Mouse (Mus musculus) left cerebral cortex, adult 8-10 months (tissue): ENCODE data around the gene Gng12. TPM values are rescaled to one million over a fixed set of nuclear protein-coding genes. Genes with fewer than 3 reads are reported as not detected.
"Not testable (repeated sequence)": the region's sequence is repeated elsewhere in the genome, so short reads cannot be mapped to it uniquely, and the experiment has no call there.

Source experiments
- DNase-seq, 2 experiments: peaks; one replicate each; pipeline ENCODE4 v3.0.0; 2022; ENCODE audit warnings: low spot score in 2 of 2
- total RNA-seq, 4 experiments: library from RNA; stranded (reverse); gene quantifications; 2 replicates each; pipeline ENCODE4 v1.2.4; 2022

The Gng12 gene
- total RNA-seq = 10 to 100 TPM; 57.5 to 66.2 (median 59.2) TPM

GRCm38 (mm10) chr6:66896119-66896920 lies at the start of gene Gng12:
Gng12 (plus strand) TSS chr6:66896397.
- peak; percentile 54 to 62 for DNase-seq

DNA sequence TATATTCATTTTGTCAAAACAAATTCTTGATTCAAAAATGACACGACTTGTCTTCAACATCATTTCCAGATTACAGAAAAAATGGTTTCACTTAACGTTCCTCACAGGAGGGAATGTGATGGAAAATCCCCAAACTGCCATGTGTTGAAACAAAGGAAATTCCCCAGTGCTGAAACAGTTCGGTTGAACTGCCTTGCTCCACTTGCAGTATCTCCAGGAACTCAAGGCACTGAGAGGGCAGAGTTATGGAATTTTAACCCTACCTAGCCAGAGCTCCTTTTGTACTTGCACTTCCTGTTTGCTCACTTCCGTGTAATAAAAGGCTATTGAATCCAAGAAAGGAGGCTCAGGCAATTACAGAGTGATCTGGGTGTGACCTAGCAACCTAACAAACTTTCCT lies 47.3 kb upstream of the Gng12 start:
- DNase-seq = no peak

GRCm38 (mm10) chr6:66856236-66856635 lies 40.0 kb upstream of the Gng12 start:
- DNase-seq = no peak

DNA sequence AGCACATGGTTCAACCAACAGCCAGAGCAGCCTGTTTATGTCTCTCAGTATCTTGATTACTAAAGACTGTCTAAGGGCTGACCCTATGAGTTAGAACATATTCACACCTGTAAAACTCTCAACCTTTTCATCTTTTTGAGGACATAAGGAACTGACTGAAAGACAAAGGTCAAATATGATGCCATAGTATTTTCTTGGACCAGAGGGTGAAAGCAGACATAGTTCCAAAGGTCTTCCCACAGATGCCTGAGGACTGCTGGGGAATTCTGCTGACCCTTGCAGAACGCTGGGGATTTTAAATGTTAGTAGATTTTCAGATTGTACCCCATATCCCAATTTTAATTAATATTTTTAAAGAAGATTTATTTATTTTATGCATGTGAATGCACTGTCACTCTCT lies 37.8 kb upstream of the Gng12 start:
- no peak for DNase-seq

DNA sequence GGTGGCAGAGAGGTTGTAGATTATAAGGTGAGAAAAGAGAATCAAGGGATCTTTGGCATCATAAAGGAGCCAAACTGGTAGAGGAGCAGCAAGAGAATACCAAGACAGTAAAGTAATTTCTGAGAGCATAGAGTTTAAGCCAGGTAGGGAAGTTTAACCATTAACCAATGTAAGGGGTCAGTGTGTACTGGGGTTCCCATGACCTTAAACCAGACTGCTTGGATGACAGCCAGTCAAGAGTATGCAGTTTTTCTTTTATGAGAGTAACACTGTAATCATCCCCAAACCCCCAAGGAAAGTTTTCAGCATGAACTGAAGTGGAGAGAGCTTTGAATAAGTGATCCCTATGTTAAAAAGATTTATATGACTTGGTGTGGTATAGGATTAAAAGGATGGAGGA lies 36.8 kb upstream of the Gng12 start:
- no peak for DNase-seq

- no peak for DNase-seq
Measured at GRCm38 (mm10) chr6:66864463-66864862, 31.7 kb upstream of the Gng12 start.

DNA sequence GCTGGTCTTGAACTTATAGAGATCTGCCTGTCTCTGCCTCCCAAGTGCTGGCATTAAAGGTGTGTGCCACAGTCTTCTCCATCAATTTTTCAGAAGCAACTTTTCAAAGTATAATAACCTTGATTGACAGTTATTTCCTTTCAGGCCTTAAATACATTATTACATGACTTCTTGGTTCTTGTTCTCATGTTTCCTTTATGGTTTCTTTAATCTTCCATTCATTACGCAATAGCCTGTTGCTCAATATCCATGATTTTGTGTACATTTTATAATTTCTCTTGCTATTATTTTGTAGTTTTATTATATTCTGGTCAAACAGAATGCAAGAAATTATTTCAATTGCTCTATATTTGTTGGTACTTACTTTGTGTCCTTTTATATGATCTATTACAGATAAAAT lies 29.9 kb upstream of the Gng12 start:
- DNase-seq = no peak

- not testable (repeated sequence) for DNase-seq
Measured at GRCm38 (mm10) chr6:66877048-66877447, 19.1 kb upstream of the Gng12 start.

DNA sequence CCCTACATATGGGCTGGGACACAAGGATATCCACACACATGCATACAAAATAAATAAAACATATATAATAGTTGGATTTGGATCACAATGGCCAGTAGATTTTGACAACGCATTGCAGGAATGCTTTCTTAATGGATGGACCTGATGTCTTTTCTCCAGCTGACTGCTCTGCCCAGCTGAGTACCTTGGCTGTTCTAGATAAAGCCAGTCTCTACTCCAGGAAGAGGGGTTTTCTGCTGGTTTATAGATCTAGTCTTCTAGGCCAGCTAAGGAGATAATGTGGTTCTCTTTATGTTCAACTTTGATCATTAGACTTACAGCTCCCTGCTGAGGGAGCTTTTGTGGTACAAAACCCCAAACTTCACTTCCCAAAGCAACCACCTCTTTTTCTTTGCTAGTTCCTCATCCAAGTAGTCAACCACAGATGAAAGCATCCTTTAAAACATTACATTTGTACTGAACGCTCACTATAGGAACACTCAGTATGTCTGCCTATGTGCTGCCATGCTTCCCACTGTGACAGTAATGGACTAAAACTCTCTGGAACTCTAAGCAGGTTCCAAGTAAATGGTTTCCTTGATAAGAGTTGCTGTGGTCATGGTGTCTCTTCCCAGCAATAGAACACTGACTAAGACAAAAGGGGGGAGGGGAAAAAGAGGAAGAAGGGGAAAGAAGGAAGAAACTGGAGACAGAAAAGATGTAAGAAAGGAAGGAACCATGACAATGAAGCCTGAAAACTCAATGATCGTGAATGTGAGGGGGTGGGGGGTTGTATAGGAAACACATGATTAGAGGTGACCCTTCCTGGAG lies 5.6 kb upstream of the Gng12 start:
- DNase-seq = no peak

DNA sequence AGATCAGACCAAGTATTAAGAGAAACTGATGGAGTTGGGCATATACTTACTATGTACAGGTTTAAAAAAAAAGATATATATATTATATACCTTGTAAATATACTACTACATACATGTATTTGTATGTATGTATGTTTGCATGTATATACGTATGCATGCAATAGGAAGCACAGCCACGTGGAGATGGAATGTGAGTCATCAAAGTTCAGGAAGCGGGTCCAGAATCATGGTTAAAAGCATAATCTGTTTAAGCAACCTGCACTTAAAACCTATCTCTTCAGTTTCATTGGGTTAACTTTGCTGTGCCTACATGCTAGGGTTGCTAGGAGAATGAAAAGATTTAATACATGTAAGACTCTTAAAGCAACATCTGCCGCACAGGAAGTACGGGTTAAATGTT lies 2.2 kb upstream of the Gng12 start:
- DNase-seq = no peak

DNA sequence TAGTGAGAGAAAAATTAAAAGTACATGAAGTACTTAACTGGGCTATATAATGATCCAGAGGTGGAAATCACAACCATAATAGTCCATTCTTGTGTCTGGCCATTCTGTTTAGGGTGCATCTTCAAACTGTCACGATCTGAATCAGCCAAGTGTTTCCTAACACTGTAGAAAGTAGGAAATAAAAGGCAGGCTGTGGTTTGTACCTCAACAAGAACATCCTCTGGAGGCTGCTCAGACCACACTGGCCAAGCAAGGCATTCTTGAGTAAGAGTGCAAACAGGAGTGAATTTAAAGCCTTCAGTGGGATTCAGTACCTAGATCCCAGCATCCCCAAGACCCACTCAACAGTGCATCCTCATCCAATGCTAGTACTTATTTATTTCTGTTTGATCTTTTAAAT lies 1.2 kb upstream of the Gng12 start:
- no peak for DNase-seq

DNA sequence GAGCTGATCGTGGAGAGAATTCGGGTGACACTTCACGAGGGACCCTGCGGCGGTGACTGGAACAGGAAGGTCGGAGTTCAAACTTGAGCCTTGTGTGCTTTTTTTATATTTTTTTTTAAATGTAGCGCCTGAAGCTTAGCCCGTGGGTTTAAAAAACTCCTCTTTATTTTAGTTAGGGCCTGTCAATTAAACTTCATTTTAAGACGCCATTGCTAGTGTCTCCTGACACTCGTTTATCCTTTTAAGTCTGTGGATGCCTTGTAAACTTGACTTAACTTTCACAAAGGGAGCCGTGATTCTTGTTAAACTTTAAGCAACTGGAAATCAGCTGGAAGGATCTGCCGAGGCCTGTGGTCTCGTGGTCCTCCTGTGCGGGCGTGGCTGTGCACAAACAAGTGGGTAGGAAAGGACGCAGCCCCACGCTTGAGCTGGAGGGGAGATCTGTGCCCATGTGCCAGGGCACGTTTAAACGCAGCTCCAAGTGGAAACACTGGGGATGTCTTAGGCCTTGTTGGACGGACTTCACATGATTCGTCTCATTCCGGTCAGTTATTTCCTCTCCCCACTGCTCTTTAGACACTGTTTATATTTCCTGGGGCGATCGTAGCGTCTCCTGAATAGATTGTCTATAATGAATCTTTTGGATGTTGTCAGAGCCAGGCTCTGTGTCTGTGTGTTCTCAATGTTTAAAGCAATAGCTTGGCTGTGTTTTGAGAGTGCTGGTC lies 886 bp downstream of the Gng12 start:
- DNase-seq = no peak

DNA sequence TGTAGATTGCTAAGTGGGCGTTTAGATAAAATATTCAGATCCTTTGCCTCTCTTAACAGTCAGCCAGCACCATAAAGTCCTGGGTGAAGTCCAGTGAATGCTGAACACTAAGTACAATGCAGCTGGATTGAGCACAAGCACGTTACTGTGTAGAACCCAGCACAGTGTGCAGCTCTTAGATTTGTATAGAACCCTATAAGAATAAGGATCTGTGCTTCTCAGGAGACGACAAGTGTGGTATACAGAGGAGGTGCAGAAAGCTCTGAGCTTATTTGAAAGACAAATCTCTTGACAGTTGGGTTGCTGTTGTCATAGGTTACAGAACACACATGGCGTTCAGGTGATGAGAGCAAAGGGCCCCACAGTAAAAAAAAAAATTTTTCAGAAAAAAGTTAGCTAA lies 1.8 kb downstream of the Gng12 start:
- no peak for DNase-seq

- DNase-seq = no peak
Measured at GRCm38 (mm10) chr6:66901926-66902325, 5.7 kb downstream of the Gng12 start.

DNA sequence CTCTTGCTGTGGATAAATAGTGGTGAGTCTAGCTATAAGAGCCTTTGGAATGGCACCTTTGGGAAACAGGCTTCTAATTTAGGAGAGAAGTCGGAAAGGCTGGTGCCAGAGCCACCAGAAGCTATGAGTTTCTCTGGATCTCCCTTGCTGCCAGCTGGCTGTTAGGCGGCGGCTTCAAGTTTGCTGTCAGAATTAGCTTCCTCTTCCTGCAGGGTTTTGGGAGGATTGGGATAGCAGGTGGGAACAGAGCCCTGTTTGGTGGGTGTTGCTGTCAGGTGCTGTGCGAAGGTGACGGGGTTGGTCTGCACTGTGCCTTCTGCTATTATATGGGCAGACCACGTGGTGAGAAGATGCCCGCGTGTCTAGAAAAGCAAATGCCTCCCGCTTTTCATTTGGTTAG lies 7.0 kb downstream of the Gng12 start:
- DNase-seq = peak in 1 of 2 experiments; percentile 43

GRCm38 (mm10) chr6:66903720-66904119 lies 7.5 kb downstream of the Gng12 start:
- DNase-seq = no peak

DNA sequence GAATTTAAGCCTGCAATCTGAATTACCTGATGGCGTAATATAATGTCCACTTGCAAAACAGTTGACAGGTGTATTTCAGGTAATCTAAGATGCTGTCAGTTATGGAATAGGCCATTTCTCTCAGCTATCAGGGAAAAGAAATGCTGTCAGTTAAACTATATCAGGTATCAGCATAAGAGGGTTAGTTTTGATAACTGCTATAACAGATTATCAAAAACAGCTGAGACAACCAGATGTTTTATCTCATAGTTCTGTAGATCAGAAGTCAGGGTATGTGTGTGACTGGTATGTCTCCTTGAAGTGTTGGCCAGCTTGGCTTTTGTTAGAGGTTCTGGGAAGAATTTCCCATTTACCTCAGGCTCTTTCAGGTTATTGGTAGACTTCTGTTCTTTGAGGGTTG lies 10.0 kb downstream of the Gng12 start:
- DNase-seq = no peak

- DNase-seq = no peak
Measured at GRCm38 (mm10) chr6:66908327-66908973, 12.3 kb downstream of the Gng12 start.

DNA sequence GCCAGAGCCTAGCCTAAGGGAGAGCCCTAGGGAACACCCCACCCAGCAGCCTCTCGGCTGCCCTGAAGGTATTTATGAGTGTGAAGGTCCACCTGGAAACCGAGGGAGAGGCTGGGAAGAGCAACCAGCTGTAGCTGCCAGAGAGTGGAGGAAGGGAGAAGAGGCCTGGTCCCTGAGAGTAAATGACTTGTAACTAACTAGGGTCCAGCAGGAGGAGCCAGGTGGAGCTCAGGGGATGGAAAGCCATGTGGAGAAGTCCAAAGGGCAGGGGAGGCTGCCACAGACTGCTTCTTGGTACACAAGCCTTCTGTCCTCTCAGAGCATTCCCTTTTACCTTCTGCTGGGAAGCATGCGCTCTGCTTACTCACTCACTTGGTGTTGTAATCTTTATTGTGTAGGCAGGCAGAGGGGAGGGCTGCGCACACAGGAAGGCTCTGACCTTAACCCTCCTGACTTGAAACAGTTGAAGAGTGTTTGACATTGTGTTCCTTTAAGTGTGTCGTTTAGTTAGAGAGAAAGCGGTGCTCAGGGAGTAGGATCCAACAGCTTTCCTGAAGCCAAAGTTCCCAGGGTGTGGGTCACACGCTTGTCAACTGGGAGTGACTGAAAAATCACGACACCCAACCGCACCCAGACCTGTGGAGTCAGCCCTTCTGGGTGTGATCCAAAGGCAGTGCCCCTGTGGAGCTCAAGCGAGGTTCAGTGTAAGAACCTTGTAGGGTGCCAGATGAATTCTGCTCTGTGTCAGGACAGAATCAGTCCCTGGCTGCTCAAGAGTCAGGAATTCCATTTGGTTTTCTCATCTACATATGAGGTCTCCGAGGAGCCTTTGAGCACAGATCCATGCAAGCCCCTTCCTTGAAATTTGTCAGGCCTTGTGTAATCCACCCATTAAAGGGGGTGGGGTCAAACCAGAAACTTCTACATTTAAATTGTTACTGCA lies 14.6 kb downstream of the Gng12 start:
- no peak for DNase-seq

- no peak for DNase-seq
Measured at GRCm38 (mm10) chr6:66913355-66913754, 17.2 kb downstream of the Gng12 start.
